8 mouse cellular contexts compared by ENCODE assay signal in the genomic region with DNA sequence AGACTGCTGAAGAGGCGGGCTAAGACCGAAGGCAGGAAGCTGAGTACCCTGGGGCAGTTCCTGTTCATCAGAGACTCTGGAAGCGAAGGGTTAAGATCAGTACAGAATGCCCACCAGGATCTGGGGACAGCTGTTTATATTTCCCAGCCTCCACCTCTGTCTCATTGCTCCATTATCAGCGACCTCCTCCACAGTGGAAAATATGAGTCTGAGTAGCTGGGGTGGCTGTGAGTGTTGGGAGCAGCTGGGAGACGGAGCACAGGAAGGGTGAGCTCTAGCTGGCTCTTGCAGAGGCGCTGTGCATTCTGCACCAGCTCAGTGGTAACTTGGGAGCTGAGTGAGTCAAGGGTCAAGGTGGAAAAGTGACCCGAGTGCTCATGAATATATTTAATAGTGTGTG.
DNase-seq lines count a peak whose midpoint lies in the region; ATAC-seq lines count a peak whose summit lies in the region.

No protein-coding gene starts in this region.

- 26% methylated on average over 7 of the region's 7 CpGs for WGBS in heart, embryonic 15.5 days

- no peaks in the 10 kb centered on the region for H3K36me3 ChIP-seq in heart, embryonic 15.5 days

- H3K4me3 ChIP-seq in heart, embryonic 15.5 days, result no peak overlapping the region

- no peaks in the 10 kb centered on the region for H3K9me3 ChIP-seq in heart, embryonic 15.5 days (replicated peaks)

- peak overlapping the region; percentile 60 for H3K27ac ChIP-seq in heart, embryonic 15.5 days

- H3K9ac ChIP-seq in heart, embryonic 15.5 days, result no peak overlapping the region

- DNase-seq in heart, adult 11 months, result peak; percentile 96
- DNase-seq in heart, postnatal 25 days (ENCODE audit: low spot score), result no peak
- DNase-seq in lung, postnatal 14 days, result peak; percentile 24
- no peak for DNase-seq in gastrocnemius, adult 8-10 months (ENCODE audit: low spot score in 2 of 2)
- no peak for DNase-seq in right cerebral cortex, postnatal 10 days (ENCODE audit: low spot score in 2 of 2)

- ATAC-seq in common myeloid progenitor, adult 5-6 weeks (replicated peaks; ENCODE audit: low read depth, poor library complexity, severe bottlenecking), result peak; percentile 58
- peak; percentile 74 for ATAC-seq in heart, embryonic 15.5 days (replicated peaks; ENCODE audit: insufficient number of reproducible peaks, insufficient read depth, low FRiP score, low read depth)
- no peak for ATAC-seq in monocyte, adult 5-6 weeks (replicated peaks; ENCODE audit: insufficient number of reproducible peaks, low FRiP score, low TSS enrichment, poor library complexity, severe bottlenecking)

- H3K27me3 ChIP-seq in heart, embryonic 15.5 days, result no peaks in the 10 kb centered on the region

- peak overlapping the region; percentile 7; the same call in 1 of the 2 replicates for H3K4me2 ChIP-seq in heart, embryonic 15.5 days

- intact Hi-C loops in heart, postnatal 25 days (cut with DNase I), result no loop called here

- H3K4me1 ChIP-seq in heart, embryonic 15.5 days (replicated peaks), result peaks cover 21% of the 10 kb centered on the region

Comparison
In these comparisons a context has a peak if more than half of its experiments do, and no peak if none do; other contexts are left out.
1. DNase-seq: peak in heart, adult 11 months (single experiment) and lung, postnatal 14 days (single experiment); none in heart, postnatal 25 days (single experiment), gastrocnemius, adult 8-10 months (0 of 2) and right cerebral cortex, postnatal 10 days (0 of 2).